Mouse (Mus musculus) CH12.LX (cell line): ENCODE results near the gene Gpx1.

Source experiments
- CTCF ChIP-seq, 2 experiments: IDR thresholded peaks in 1 of 2; conservative IDR thresholded peaks in 1 of 2; 2 replicates each; pipeline ENCODE4 v1.5.1; 2011 to 2012; ENCODE audit warnings: low read depth in 2 of 2, low read length in 2 of 2, improper control_type of control experiment in 1 of 2, inconsistent platforms in 1 of 2, mild to moderate bottlenecking in 1 of 2, moderate library complexity in 1 of 2
- E2F4 ChIP-seq: IDR thresholded peaks from 2 replicates; pipeline ENCODE4 v1.6.1; 2011; ENCODE audit warnings: low read depth, low read length, improper control_type of control experiment; ENCODE audit not compliant: insufficient replicate concordance
- EP300 ChIP-seq: IDR thresholded peaks from 2 replicates; pipeline ENCODE4 v1.6.1; 2011; ENCODE audit warnings: low read length, improper control_type of control experiment
- POLR2A ChIP-seq: IDR thresholded peaks from 2 replicates; pipeline ENCODE4 v1.6.1; 2011; ENCODE audit warnings: low read depth, mild to moderate bottlenecking, improper control_type of control experiment, low read length
- RCOR1 ChIP-seq: conservative IDR thresholded peaks from 2 replicates; pipeline ENCODE4 v1.6.1; 2012; ENCODE audit warnings: low read depth, mild to moderate bottlenecking, inconsistent platforms, low read length, improper control_type of control experiment
- UBTF ChIP-seq: IDR thresholded peaks from 2 replicates; pipeline ENCODE4 v1.6.1; 2012; ENCODE audit warnings: low read depth, mild to moderate bottlenecking, inconsistent platforms, low read length, improper control_type of control experiment, moderate library complexity
- ZNF384 ChIP-seq: IDR thresholded peaks from 2 replicates; pipeline ENCODE4 v1.6.1; 2012; ENCODE audit warnings: low read depth, low read length, improper control_type of control experiment, inconsistent platforms

DNA sequence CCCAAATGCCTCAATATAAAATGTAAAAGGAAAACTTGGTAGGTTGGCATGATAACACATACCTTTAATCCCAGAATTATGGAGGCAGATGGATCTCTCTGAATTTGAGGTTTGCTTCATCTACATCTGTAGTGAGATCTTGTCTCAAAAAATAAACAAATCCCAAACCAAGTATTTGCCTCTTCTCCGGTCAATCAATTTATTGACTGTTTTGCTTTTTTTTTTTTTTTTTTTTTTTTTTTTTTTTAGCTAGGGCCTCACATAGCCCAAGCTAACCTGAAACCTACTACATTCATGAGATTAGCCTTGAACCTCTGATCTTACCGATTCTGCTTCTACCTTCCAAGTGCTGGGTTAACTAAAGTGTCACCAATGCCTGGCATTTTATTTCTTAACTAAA, 49.4 kb upstream of the Gpx1 start:
- no peak for TF ChIP-seq UBTF
- peak; percentile 67 for TF ChIP-seq ZNF384
- TF ChIP-seq EP300: no peak
- TF ChIP-seq CTCF (conservative IDR thresholded peaks at IDR 0.05 in 1 of 2, IDR thresholded peaks at IDR 0.05 in 1 of 2; ENCODE audit: low read depth in 2 of 2, low read length in 2 of 2): no peak
- no peak for TF ChIP-seq E2F4
- TF ChIP-seq RCOR1: no peak
- no peak for TF ChIP-seq POLR2A
